Mouse (Mus musculus) cortical plate, adult 2 months (tissue): ENCODE measurements around the gene Gm17359.

ENCODE experiments used
- CTCF ChIP-seq: fragments of 200-500 bp; IDR thresholded peaks from 2 replicates; pipeline ENCODE4 v1.5.1; 2011; ENCODE audit warnings: mild to moderate bottlenecking, control low read depth, low read length; ENCODE audit not compliant: insufficient read depth; ENCODE audit errors: extremely low read depth
- POLR2A ChIP-seq: fragments of 200-500 bp; IDR thresholded peaks from 2 replicates; pipeline ENCODE4 v1.6.1; 2011; ENCODE audit warnings: mild to moderate bottlenecking, low read length, control low read depth; ENCODE audit not compliant: insufficient read depth; ENCODE audit errors: extremely low read depth

DNA sequence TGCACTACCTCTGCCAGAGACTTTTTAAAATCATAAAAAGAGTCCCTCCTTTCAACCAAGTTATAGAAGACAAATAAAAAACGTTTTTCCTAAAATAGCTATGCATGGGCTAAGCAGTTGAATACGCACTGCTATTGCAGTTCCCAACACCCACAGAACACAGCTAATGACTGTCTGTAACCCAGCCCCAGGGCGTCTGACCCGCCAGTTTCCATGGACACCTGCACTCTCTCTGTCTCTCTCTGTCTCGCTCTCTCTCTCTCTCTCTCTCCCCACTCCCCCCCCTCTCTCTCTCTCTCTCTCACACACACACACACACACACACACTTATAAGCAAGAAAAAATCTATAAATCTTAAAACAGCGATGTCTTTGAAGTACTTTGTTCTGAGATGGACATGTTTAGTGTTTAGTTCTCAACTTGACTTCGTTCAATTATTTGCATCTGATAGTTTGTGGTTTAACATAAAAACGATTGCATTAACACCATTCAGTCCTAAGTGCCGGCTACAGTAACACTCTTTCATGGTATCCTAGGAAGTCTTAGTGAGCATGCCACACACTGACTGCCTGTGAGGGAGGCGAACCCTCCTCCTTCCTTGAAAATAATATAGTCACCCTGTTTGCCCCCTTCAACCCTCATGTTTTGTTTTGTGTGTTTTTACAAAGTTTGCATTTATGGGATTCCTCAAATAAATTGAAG lies 73.6 kb downstream of the Gm17359 start:
- no peak for TF ChIP-seq CTCF
- no peak for TF ChIP-seq POLR2A
